ENCODE assay signal across 9 mouse cellular contexts in genomic region chr15:91165021-91165420, GRCm38 (mm10). TPM values are rescaled to one million over a fixed set of nuclear protein-coding genes. Genes with fewer than 3 reads are reported as not detected.
DNase-seq lines count a peak whose midpoint lies in the region; ATAC-seq and TF ChIP-seq lines count a peak whose summit lies in the region.
"Had no signal": no experiment of that assay in that cellular context is flagged by ENCODE, and none has a peak within 500 bp of the region (broad histone marks: within the 10 kb centered on the region; RNA-seq: fewer than 3 reads in every experiment).

No protein-coding gene starts in this region.

- H3K4me3 ChIP-seq in intestine, embryonic 14.5 days (ENCODE audit: low read depth, low read length): no peak overlapping the region
- no peak overlapping the region for H3K4me3 ChIP-seq in intestine, embryonic 15.5 days (replicated peaks)
- H3K4me3 ChIP-seq in hindbrain, embryonic 12.5 days: no peak overlapping the region
- H3K4me3 ChIP-seq in left cerebral cortex, adult 2 months: no peak overlapping the region
- no peak overlapping the region for H3K4me3 ChIP-seq in midbrain, embryonic 14.5 days (replicated peaks; ENCODE audit: low read depth, low read length)
- H3K4me3 ChIP-seq: megakaryocyte, embryonic 14.5 days had no signal

- no peaks in the 10 kb centered on the region for H3K4me1 ChIP-seq in intestine, embryonic 14.5 days (replicated peaks; ENCODE audit: control insufficient read depth, insufficient read depth, low read length)
- H3K4me1 ChIP-seq in intestine, embryonic 15.5 days (replicated peaks): no peaks in the 10 kb centered on the region
- 0 out of 2 replicates have a peak, but pooled peaks cover 2% of the 10 kb centered on the region for H3K4me1 ChIP-seq in hindbrain, embryonic 12.5 days
- no peaks in the 10 kb centered on the region for H3K4me1 ChIP-seq in midbrain, embryonic 14.5 days (ENCODE audit: control insufficient read depth, insufficient read depth, low read length)
- H3K4me1 ChIP-seq: megakaryocyte, embryonic 14.5 days had no signal

- no peak overlapping the region for H3K9ac ChIP-seq in intestine, embryonic 14.5 days (ENCODE audit: low read length)
- H3K9ac ChIP-seq in intestine, embryonic 15.5 days: no peak overlapping the region
- H3K9ac ChIP-seq in hindbrain, embryonic 12.5 days: no peak overlapping the region
- H3K9ac ChIP-seq in midbrain, embryonic 14.5 days (replicated peaks; ENCODE audit: low read length): no peak overlapping the region; the same call in 1 of the 2 replicates

- peak; percentile 61 for TF ChIP-seq CTCF in left cerebral cortex, adult 2 months (IDR thresholded peaks at IDR 0.05)

- 8% methylated on average over 5 of the region's 5 CpGs for WGBS in intestine, embryonic 14.5 days
- 8% methylated on average over 5 of the region's 5 CpGs for WGBS in intestine, embryonic 15.5 days
- WGBS in hindbrain, embryonic 12.5 days: 1% methylated on average over 5 of the region's 5 CpGs
- WGBS in midbrain, embryonic 14.5 days: 2% methylated on average over 5 of the region's 5 CpGs

- DNase-seq in intestine, embryonic 14.5 days (ENCODE audit: low spot score): peak; percentile 53
- peak; percentile 45 for DNase-seq in cerebellum, adult 9-11 months
- peak; percentile 22 to 31 for DNase-seq in left cerebral cortex, adult 2 months (ENCODE audit: extremely low spot score in 1 of 2, low spot score in 2 of 2)
- DNase-seq in midbrain, embryonic 14.5 days: peak; percentile 79
- DNase-seq in urinary bladder, postnatal 14 days (ENCODE audit: low spot score): no peak
- DNase-seq in heart, adult 11 months: no peak

- no peaks in the 10 kb centered on the region for H3K9me3 ChIP-seq in intestine, embryonic 14.5 days (ENCODE audit: control insufficient read depth, low read length)
- no peaks in the 10 kb centered on the region for H3K9me3 ChIP-seq in intestine, embryonic 15.5 days
- H3K9me3 ChIP-seq in hindbrain, embryonic 12.5 days (replicated peaks): no peaks in the 10 kb centered on the region
- H3K9me3 ChIP-seq in midbrain, embryonic 14.5 days (ENCODE audit: control insufficient read depth, low read length): no peaks in the 10 kb centered on the region

- no peak for ATAC-seq in intestine, embryonic 14.5 days (replicated peaks; ENCODE audit: low FRiP score, low TSS enrichment, low read depth)
- no peak for ATAC-seq in intestine, embryonic 15.5 days
- ATAC-seq in hindbrain, embryonic 12.5 days (ENCODE audit: low FRiP score): peak; percentile 35; the same call in 1 of the 2 replicates
- ATAC-seq in midbrain, embryonic 14.5 days (ENCODE audit: low FRiP score, low TSS enrichment): 0 out of 2 replicates have a peak, but pooled peaks have one; percentile 34

- no peaks in the 10 kb centered on the region for H3K27me3 ChIP-seq in intestine, embryonic 14.5 days (replicated peaks; ENCODE audit: control insufficient read depth, insufficient read depth, low read length)
- no peaks in the 10 kb centered on the region for H3K27me3 ChIP-seq in intestine, embryonic 15.5 days (replicated peaks)
- no peaks in the 10 kb centered on the region for H3K27me3 ChIP-seq in hindbrain, embryonic 12.5 days
- H3K27me3 ChIP-seq in midbrain, embryonic 14.5 days (ENCODE audit: control insufficient read depth, insufficient read depth, low read length): no peaks in the 10 kb centered on the region
- H3K27me3 ChIP-seq: megakaryocyte, embryonic 14.5 days had no signal

- no peaks in the 10 kb centered on the region for H3K36me3 ChIP-seq in intestine, embryonic 14.5 days (ENCODE audit: control insufficient read depth, insufficient read depth, low read length)
- no peaks in the 10 kb centered on the region for H3K36me3 ChIP-seq in intestine, embryonic 15.5 days
- no peaks in the 10 kb centered on the region for H3K36me3 ChIP-seq in hindbrain, embryonic 12.5 days
- H3K36me3 ChIP-seq in midbrain, embryonic 14.5 days (ENCODE audit: control insufficient read depth, insufficient read depth, low read length): no peaks in the 10 kb centered on the region

- intact Hi-C loops in left cerebral cortex, adult 2 months (cut with DNase I): loop anchor here (5.0 kb wide), 1 partner anchor 587 kb away; no protein-coding TSS in a partner anchor

- H3K27ac ChIP-seq in intestine, embryonic 14.5 days (ENCODE audit: low read depth): no peak overlapping the region
- no peak overlapping the region for H3K27ac ChIP-seq in intestine, embryonic 15.5 days
- H3K27ac ChIP-seq in hindbrain, embryonic 12.5 days: no peak overlapping the region
- no peak overlapping the region for H3K27ac ChIP-seq in left cerebral cortex, adult 2 months
- no peak overlapping the region for H3K27ac ChIP-seq in midbrain, embryonic 14.5 days (replicated peaks; ENCODE audit: low read depth, low read length)

- no peak overlapping the region for H3K4me2 ChIP-seq in intestine, embryonic 14.5 days (ENCODE audit: low read length)
- H3K4me2 ChIP-seq in intestine, embryonic 15.5 days (replicated peaks): no peak overlapping the region
- no peak overlapping the region for H3K4me2 ChIP-seq in hindbrain, embryonic 12.5 days (replicated peaks)
- H3K4me2 ChIP-seq in midbrain, embryonic 14.5 days (ENCODE audit: low read length): no peak overlapping the region

RNA-seq across cellular contexts. Expression of gene Abcd2, which starts 26.6 kb away (rescaled TPM):
- 2.8 and 3.4 TPM in 2 replicates for polyA plus RNA-seq in intestine, embryonic 14.5 days (2014; fragmentation: Nextera tagmentation; extraction: Ambion mirVana)
- polyA plus RNA-seq in intestine, embryonic 15.5 days (2015; fragmentation: Nextera tagmentation; extraction: Ambion mirVana): 1.8 and 2.0 TPM in 2 replicates
- polyA plus RNA-seq in hindbrain, embryonic 12.5 days (2016; fragmentation: Nextera tagmentation; extraction: Ambion mirVana): 13.9 and 14.9 TPM in 2 replicates
- 10 to 100 TPM; 29.3 to 29.4 TPM for total RNA-seq in left cerebral cortex, adult 2 months (2021)
- polyA plus RNA-seq in midbrain, embryonic 14.5 days (2014; fragmentation: Nextera tagmentation; extraction: Ambion mirVana): 6.9 and 11.8 TPM in 2 replicates

RNA-seq across cellular contexts. Expression of gene CN725425, which starts 34.3 kb away (rescaled TPM):
- polyA plus RNA-seq in intestine, embryonic 14.5 days (2014; fragmentation: Nextera tagmentation; extraction: Ambion mirVana): 0.12 TPM in 1 of 2 replicates, not detected in the other
- polyA plus RNA-seq in intestine, embryonic 15.5 days (2015; fragmentation: Nextera tagmentation; extraction: Ambion mirVana): not detected in 2 replicates
- polyA plus RNA-seq in hindbrain, embryonic 12.5 days (2016; fragmentation: Nextera tagmentation; extraction: Ambion mirVana): not detected in 2 replicates
- under 1 TPM in 1 of 2 experiments, not detected in 1; 0.23 TPM for total RNA-seq in left cerebral cortex, adult 2 months (2021)
- polyA plus RNA-seq in midbrain, embryonic 14.5 days (2014; fragmentation: Nextera tagmentation; extraction: Ambion mirVana): 0.11 TPM in 1 of 2 replicates, not detected in the other

Comparison
In these comparisons a context has a peak if more than half of its experiments do, and no peak if none do; other contexts are left out.
1. ATAC-seq: peak in hindbrain, embryonic 12.5 days (single experiment) and midbrain, embryonic 14.5 days (single experiment); none in intestine, embryonic 14.5 days (single experiment) and intestine, embryonic 15.5 days (single experiment).
2. DNase-seq: peak in intestine, embryonic 14.5 days (single experiment), cerebellum, adult 9-11 months (single experiment), left cerebral cortex, adult 2 months (2 of 2) and midbrain, embryonic 14.5 days (single experiment); none in urinary bladder, postnatal 14 days (single experiment) and heart, adult 11 months (single experiment).